Mouse (Mus musculus): Measurements from ENCODE around the gene Npy2r. TPM values are rescaled to one million over a fixed set of nuclear protein-coding genes. Genes with fewer than 3 reads are reported as not detected.

The Npy2r gene
- polyA plus RNA-seq (2017; shearing (Covaris generic)): under 1 TPM in 1 of 2 experiments, not detected in 1; 0.53 TPM

DNA sequence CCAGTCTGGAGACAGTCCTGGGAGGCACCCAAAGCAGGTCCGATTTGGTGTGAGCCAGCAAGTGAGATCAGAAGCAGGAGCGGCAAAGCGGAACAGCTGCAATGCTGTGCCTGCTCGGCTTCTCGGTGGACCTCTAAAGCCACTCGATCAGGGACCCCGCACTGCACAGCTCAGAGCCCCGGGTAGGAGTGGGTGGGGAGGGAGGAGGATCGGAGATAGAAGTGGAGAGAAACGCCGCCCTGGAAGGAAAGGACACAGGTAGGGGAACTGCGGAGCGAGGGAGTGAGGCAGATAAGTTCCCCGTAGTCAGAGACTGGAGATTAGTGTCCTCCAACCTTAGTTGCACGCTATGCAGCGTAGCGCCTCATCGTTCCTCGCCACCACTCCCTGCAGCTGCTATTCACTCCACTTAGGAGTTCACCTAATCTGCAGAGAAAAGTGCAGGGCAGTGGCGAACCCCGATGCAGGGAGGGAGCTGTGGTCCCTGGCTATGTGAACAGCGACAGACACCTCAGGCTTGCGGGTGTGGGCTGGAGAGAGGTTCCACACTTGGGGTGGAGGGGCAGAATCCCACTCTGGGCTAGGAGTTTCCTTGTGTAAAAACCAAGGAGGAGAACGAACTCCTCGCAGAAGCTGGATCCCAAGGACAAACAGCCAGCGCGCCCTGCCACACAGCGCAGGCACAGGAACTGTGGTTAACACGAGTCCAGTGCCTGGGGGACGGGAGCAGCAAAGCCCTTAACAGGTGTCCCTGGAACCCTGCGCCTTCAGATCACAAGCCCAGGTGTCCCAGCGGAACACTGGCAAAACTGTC is at the start of gene Npy2r:
TSS of gene Npy2r (minus strand) at position 177 of the 814 bp plus-strand sequence.

Other genes with a start within 250 kb of the Npy2r start
- 1 to 10 TPM; 1.6 to 2.5 TPM for gene Map9, start 190.0 kb downstream of the Npy2r start, polyA plus RNA-seq (2017; shearing (Covaris generic))